Mouse (Mus musculus): ENCODE data around the gene Spaca4.
A peak's percentile ranks its signal among the peaks of the same experiment; 100 is the strongest.

Gene Spaca4

DNA sequence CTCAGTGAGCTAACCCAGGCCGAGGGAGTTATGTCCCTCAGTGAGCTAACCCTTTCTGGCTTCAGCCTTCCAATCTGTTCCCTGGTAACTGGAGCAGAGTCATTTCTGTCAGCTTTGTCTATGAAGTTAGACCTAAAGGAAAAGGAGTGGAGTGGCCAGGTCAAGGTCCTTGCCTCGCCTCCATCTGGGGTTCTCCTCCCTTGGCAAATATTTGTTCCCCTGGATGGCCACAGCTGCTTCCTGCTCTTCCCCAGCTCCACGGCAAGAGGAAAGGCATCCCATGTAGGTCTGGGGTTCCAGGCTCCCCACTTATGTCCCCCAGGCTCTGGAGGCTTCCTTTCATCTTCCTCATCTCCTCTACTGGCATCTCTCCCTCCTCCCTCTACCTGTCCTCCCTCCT is 2.0 kb upstream of the Spaca4 start:
- no peak for DNase-seq (ENCODE audit: low spot score in 2 of 2)

DNA sequence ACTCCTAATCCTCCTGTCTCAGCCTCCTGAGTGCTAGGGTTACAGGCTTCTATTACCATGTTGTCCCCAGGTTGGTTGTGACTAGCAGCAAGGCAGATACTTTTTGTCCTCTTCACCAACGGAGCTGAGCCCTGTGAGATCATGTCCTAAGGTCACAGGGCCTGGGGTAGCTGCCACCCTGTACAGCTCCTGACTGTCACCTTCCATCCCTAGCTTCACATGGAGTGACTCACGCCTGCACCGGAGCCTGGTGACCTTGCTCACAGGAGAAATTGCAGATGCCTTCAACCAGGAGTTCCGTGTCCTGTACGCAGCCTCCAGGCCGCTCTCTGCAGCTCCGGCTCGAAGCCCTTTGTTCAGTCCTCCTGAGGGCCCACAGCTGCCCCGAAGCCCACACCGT is 806 bp upstream of the Spaca4 start:
- DNase-seq (ENCODE audit: low spot score in 2 of 2), result peak in 1 of 2 experiments; percentile 0

DNA sequence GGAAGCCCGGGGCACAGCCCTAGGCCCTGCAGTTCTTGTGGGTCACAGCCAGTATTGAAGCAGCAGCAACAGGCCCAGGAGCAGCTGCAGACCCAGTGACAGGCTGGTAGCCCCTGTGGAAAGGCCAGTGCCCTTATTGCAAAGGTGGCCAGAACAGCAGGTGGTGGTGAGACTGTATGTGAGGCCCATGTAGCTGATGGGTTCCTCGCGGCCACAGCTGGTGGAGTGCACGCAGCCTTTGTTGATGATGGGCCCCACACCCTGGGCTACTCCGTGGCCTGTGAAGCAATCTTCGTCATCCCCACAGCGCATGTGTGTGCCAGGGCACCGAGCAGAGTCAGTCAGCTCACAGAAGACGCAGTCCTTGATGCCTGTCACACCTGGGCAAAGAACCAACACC is 462 bp downstream of the Spaca4 start:
- no peak for DNase-seq (ENCODE audit: low spot score in 2 of 2)

DNA sequence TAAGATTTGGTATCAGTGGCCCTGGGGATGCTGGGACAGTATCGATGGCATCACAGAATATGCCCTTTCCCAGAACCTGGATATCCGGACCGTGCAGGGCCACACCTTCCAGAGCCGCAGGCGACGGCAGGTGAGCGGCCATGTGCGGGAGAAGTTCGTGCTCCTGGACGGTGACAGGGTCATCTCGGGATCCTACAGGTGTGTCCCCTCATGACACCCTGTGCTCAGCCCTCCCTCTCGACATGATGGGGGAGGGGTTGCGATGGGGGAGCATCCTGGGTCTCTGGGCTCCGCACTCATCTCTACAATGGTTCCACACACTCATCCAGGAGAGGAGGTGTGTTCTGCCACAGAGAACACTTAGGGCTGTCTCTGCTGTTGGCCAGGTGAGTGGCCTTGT is 1.8 kb downstream of the Spaca4 start:
- DNase-seq (ENCODE audit: low spot score in 2 of 2), result peak in 1 of 2 experiments; percentile 0

DNA sequence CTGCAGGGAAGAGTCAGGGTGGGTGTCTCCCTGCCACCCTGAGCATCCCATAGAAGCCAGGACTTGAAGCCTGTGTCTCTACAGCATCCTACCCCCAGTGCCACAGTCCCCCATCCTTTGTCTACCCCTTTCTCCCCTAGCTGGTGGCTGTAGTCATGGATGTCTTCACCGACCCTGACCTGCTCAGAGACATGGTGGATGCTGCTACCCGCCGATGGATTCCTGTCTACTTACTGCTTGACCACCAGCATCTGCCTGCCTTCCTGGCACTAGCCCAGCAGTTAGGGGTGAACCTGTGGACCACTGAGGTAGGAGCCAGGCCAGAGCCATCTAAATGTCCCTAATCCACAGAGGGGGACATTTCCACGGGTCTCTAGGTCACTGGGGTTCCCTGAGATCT is 2.3 kb downstream of the Spaca4 start:
- no peak for DNase-seq (ENCODE audit: low spot score in 2 of 2)

DNA sequence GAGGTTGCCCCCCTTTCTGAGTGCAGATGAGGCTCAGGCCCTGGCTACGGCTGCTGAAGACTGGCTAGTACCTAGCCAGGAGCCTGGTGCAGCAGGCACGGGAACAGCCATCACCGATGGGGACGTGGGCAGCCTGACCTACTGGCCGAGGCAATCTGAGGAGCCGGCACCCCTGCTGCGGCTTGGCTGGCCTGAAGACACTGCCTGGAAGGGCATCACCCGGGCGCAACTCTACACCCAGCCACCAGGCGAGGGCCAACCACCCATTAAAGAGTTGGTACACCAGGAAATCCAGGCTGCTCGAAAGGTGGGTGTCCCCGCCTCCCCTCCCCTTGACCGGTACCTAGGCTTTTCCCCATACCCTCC is 3.3 kb downstream of the Spaca4 start:
- peak in 1 of 2 experiments; percentile 1 for DNase-seq (ENCODE audit: low spot score in 2 of 2)

DNA sequence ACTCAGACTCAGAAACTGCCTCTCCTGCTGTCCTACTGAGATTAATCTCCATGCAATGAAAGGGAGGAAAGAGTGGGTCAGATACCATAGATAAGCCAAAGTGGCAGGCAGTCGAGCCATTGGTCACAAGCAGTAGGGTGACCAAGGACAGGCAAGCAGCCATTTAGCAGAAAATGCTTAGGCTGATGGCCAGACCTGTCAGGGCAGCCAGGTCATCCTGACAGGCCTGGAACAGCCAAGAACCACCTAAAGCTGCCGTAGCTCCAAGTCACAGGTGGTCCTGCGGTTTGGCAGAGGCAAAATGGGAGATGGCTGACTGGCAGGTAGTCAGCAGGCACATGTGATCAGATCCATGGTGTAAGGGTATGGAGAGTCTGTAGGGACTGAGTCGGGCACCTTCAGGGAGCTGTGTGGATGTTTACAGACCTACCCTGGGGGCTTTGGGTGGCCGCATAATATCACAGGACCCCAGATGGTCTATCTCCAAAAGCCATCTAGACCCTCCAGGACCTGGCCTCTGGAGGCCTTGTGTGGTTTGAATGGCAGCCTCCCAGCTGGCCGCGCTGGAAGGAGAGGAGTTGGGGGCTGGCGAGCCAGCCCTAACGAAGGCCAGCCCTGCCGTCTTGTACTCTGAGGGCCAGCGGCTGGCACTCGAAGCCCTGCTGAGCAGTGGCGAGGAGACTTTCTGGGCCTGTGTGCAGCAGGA is 3.8 kb downstream of the Spaca4 start:
- DNase-seq (ENCODE audit: low spot score in 2 of 2), result no peak

DNA sequence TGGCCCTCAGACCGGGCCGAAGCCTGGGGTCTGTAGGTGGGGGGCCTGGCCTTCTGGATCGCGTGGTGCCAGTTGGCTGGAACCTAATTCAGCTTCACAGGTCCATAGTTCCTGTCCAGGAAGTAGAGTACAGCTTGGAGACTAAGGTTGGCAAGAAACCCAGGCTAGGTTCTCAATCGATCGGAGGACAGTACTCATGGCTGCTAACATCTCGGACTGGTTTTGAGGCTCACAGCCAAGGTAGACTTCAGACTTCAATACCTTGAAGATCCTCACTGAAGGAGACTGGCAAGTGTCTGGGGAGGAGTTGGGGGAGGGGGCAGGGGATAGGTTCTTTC is 4.4 kb downstream of the Spaca4 start:
- no peak for DNase-seq (ENCODE audit: low spot score in 2 of 2)

DNA sequence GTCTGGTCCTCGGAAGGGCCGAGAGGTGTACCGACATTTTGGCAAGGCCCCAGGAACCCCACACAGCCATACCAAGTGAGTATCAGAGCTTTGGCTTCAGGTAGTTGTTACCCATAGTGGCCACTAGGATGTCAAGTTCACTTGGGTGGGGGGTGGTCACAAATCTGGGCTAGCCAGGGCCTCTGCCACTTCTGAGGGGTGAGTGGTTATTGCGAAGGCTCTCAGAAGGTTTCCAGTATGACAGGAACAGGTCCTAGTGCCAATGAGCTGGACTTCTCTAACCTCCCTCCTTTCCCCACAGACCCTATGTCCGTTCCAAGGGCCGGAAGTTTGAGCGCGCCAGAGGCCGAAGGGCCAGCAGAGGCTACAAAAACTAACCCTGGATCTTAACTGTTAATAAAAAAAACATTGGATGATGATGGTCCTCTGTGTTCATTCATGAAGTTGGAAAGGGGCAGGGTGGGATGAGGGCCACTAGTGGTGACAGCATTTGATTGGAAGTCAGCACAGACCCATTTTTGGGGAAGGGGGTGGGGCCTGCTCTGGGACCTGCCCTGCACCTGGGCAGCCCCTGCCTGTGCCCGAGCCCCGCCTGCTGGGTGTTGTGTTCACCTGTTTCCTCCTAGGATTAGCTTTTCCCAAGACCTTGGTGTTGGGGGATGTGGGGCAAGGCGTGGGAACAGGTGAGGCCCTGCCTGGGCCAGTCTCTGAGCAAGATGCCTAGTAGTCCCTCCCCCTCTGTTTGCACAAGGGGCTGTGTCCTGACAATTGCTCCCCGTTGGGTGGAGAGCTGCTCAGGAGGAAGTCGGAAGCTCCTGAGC is 5.0 kb downstream of the Spaca4 start, which contains the start of gene Fam83e:
TSS of gene Fam83e (plus strand) at position 800 of the 821 bp plus-strand sequence.
- no peak for DNase-seq (ENCODE audit: low spot score in 2 of 2)

DNA sequence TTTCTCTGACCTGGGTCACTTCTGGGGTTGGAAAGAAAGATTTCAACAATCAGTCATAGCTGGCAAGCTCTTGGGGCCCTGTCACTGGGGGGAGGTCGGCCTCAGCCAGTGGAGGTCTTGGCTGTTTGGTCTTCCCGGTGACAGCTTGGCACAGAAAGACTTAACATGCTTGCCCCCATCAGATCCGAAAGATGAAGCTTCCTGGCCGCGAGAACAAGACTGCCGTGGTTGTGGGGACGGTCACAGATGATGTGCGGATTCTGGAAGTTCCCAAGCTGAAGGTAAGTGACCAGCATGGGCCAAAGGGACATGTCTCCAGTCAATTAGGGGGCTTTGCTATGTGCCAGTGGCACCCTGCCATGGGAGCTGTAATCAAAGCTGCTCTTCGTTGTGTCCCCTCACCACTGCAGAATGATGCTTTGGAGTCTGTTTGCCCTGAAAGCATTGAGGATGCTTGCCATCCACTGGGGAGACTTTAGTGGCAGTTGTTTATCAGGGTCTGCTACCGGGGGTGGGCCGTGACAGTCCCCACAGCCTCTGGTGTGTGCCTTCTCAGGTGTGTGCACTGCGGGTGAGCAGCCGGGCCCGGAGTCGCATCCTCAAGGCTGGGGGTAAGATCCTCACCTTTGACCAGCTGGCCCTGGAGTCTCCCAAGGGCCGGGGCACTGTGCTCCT is 5.7 kb downstream of the Spaca4 start:
- no peak for DNase-seq (ENCODE audit: low spot score in 2 of 2)

DNA sequence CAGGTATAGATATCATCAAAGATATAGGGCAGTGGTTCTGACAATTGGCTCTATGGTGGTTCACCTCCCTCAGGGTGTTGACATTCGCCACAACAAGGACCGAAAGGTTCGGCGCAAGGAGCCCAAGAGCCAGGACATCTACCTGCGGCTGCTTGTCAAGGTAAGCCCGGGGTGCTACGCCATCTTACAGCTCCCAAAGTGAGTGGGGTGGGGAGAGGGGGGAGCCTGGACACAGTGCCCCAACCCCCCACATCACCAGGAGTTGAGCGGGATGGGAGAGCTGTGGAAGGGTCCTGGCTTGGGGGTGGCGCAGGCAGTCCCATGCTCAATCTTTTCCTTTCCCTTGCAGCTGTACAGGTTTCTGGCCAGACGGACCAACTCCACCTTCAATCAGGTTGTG is 6.4 kb downstream of the Spaca4 start:
- no peak for DNase-seq (ENCODE audit: low spot score in 2 of 2)

DNA sequence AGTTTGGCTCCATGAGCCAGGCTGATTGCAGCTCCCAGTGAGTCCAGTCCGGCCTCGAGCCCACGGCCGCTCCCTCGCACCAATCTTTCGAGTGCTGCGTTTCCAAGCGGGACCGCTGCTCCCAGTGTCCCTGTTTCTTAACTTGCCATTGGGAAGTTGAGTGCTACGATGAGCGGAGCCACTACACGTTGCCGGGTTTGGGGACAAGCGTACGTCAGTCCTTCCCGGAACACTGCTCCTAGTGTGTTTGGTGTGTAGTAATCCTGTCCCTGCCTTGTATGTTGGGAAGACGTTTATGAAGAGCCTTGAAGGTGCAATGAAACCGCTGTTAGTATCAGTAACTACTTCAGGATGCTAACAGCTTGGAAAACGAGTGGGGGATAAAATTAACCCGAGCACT is 7.3 kb downstream of the Spaca4 start:
- no peak for DNase-seq (ENCODE audit: low spot score in 2 of 2)

DNA sequence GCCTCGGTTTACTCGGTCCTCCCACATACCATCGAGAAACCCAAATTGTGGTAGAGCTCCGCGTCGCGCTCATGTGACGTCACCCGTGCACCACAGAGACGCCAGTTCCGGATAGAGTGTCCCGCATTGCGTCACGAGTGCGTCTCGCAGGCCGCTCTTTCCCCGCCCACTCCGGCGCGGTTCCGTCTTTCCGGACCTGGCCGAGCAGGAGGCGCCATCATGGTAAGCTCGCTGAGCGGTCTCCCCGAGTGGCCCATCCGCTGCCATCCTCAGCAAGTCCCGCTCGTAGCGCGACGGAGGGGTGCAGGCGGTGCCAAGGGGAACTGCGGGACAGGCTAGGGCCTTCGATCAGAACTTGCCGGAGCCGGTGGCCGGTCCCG is 7.7 kb downstream of the Spaca4 start, which contains the start of gene Sphk2:
TSS of gene Sphk2 (minus strand) at position 85 of the 380 bp plus-strand sequence.
- DNase-seq (ENCODE audit: low spot score in 2 of 2), result peak; percentile 94 to 97

DNA sequence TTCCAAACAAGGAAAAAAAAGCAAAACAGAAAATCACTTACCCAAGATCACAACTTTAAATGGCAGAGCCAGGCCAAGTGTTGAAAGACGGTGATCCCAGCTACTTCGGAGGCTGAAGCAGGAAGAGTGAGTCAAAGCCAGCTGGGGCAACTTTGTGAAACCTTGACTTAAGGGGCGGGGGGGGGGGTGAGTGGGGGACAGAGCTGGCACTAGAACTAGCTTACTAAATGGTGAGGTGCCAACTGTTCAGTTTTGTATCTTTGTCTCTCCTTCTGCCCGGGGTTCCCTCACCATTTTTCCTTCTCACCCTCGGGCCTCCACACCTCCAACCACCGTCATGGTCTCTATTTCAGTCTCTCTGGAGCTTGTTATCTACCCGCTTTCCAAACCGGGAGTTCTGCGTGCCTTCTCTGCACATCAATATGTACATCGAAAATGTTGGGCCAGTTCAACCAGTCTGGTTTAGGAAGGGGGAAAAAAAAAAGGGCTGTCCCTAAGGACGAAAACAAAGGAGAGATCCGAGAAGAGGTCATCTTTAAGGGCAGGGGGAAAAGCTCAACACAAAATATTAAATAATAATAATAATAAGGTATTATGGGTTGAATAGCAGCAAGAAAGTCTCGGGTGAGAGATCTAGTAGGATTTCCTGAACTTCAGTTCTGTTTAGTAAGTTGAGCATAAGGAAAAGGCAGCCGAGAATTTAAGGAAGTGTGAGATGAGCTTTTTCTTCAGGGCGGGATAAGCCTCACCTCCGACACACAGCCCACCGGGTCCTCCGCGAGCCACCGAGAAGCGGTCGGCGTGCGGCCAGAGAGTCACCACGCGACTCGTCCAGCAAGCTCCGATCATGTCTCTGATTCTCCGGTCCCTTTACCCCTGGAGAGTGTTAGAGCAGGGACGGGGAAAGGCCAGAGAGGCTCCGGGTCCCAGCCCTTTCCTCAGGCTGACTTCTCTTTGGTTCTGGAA is 8.4 kb downstream of the Spaca4 start:
- no peak for DNase-seq (ENCODE audit: low spot score in 2 of 2)

DNA sequence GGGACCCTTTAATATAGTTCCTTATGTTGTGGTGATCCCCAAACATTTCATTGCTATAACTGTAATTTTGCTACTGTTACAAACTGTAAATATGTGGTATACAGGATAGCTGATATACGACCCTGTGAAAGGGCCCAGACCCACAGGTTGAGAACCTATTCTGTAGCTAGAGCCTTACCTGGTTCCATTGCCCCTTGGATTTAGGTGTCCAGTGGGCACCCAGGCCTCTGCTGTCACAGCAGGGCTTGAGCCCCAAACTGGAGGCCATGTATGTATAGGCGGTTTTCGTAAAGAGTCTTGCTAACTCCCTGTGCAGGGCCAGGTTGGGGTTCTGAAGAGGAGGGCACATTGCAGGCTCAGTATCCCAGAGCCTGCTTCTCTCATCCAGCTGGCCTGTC is 9.2 kb downstream of the Spaca4 start:
- DNase-seq (ENCODE audit: low spot score in 2 of 2), result no peak

DNA sequence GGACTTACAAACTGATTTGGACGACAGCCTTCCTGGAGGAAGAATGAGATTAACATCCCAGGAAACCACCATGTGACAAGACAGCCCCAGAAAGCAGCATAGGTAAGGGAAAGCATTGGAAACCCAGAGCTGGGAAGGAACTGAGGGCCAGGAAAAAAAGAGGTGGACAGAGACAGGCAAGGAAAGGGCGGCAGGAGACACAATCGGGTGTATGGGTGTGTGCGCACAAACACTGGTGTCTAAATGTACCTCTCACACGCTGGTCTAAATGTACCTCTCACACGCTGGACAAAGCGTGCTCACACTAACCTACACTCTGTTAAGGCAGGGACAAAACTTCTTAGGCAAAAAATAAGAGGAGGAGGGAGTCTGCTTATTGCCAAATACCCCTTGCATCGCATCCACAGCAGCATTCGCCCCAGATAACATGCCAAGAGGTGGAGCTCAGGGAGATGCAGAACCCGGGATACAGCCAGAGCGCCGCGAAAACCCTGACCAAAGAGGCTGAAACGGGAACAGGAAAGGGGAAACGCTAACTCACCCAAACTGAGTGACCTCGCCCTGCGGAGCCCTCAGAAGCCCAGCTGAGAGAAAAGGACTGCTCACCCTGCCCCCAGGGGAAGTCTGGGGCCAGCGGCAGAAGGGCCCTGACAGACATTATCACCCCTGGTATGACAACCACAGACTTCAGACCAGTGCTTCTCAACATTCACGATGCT is 9.7 kb downstream of the Spaca4 start:
- DNase-seq (ENCODE audit: low spot score in 2 of 2), result peak in 1 of 2 experiments; percentile 51

DNA sequence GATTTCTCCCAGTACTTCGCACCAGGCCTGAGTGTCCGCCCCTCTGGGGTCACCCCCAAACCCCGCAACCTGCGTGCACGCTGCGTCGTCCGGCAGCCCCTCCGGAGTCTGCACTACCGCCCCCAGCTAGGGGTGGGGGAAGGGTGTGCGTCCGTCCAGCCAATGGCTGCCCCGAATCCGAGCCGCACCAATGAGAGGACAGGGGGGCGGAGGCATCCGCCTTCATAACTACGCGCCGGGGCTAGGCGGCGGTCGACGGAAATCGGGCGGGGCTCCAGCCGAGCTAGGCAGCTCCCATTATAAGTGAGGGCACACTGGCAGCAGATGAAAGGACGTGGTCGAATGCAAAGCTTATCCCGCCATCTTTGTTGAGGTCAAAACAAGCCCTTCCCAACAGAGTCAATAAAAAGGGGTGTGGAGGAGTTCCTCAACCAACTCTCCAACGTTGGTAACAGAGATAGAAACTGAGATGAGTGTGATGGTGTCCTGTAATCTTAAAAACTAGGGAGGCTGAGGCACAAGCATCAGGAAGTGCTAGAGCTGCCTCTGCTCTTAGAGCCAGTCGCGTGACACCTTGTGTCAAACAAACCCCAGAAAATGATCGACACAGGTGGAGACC is 10.4 kb downstream of the Spaca4 start, which contains the start of gene Rpl18:
TSS of gene Rpl18 (plus strand) at position 368 of the 619 bp plus-strand sequence.
- DNase-seq (ENCODE audit: low spot score in 2 of 2), result peak; percentile 97 to 98

DNA sequence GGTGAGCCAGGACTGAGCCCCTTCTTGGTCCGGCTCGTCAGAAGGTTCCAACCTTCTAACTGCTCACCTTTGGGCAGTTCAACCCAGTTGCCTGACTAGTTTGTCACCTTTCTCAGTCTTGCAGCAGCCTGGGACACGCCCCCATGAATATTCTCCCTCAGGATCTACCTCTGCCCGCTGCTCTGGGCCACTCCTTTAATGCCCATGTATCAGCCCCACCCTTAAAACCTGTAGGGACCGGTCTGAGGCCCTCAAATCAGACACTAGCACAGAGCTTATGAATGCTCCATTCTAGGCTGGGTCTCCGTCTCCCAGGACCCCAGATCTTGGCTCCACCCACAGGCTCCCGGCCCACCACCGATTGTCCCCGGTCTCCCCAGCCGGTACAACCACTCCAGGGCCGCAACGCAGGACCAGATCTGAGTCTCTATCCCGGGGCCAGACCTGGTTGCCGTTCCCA is 11.0 kb downstream of the Spaca4 start:
- DNase-seq (ENCODE audit: low spot score in 2 of 2), result no peak

DNA sequence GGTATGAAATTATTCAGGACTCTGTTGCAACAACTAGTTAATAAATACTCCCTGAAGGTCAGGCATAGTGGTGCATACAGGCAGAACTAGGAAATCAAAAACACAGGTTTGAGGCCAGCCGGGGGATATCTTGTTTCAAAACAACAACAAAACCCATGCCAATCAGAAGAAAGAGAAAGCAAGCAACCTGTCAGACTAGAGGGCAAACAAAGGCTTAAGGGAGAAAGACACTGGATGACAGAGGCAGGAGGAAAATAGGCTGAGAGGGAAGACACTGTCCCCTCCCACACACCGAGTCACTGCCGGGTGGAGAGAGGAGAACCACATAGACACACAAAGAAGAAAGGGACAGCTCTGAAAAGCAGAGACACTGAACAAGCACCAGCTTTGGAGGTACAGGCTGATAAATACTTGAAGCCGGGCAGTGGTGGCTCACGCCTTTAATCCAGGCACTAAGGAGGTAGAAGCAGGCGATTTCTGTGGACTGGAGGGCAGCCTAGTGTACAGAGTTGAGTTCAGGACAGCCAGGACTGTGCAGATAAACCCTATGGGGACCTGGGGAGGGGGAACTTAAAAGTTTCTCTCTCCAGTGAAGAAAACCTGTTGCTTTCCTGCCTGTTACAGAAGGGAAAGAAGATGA is 11.6 kb downstream of the Spaca4 start:
- no peak for DNase-seq (ENCODE audit: low spot score in 2 of 2)

DNA sequence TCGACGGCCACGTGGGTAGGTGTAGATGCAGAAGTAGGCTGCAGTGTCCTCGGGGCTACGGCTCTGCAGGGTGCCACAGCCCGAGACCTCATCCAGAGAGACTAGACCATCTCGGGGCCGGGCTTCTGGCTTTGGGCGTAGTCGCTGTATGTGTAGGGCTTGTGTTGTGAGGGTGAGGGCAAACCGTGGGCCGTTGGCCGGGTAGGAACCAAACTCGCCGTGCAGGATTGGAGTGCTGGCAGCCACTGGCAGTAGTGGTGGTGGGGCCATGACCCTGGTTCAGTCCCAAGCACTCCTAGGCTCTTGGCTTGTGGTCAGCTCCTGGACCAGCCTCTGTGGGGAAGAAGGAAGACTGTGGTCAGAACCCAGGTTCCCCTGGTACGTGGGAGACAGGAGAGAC is 12.2 kb downstream of the Spaca4 start:
- DNase-seq (ENCODE audit: low spot score in 2 of 2), result no peak

Data from spleen, postnatal 36 days (tissue).